Comparison of ENCODE assay signal across 8 mouse cellular contexts in the genomic region with DNA sequence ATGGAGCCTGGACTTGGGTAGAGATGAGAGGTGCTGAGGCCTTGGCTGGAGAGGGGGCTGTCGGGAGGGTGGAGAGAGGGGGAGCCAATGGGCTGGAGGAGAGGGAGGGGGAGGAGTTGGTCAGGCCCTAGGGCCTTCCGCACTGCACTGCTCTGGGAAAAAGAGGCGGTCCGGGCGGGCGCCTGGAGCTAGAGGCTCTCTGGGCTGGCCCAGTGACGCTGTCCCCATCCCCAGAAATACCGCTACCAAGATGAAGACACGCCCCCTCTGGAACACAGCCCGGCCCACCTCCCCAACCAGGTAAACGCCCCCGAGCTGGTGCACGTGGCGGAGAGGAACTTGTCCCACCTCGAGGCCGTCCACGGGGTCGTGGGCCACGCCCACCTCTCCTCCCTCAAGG. TPM values are rescaled to one million over a fixed set of nuclear protein-coding genes. Genes with fewer than 3 reads are reported as not detected.
DNase-seq lines count a peak whose midpoint lies in the region; ATAC-seq and TF ChIP-seq lines count a peak whose summit lies in the region.

No protein-coding gene starts in this region.

- peak overlapping the region; percentile 67 for H3K4me2 ChIP-seq in forebrain, embryonic 12.5 days
- peak overlapping the region; percentile 53 for H3K4me2 ChIP-seq in liver, embryonic 12.5 days

- intact Hi-C loops in heart, postnatal 36 days (cut with DNase I): no loop called here

- H3K9me3 ChIP-seq in E14TG2a.4 (ENCODE audit: low read length): no peaks in the 10 kb centered on the region
- H3K9me3 ChIP-seq in forebrain, embryonic 12.5 days: no peaks in the 10 kb centered on the region
- no peaks in the 10 kb centered on the region for H3K9me3 ChIP-seq in liver, embryonic 12.5 days (replicated peaks)

- peaks cover 51% of the 10 kb centered on the region for H3K27me3 ChIP-seq in E14TG2a.4 (ENCODE audit: insufficient read depth, low read length)
- H3K27me3 ChIP-seq in forebrain, embryonic 12.5 days: no peaks in the 10 kb centered on the region
- peaks cover 68% of the 10 kb centered on the region for H3K27me3 ChIP-seq in liver, embryonic 12.5 days (replicated peaks)

- peak overlapping the region; percentile 96 for H3K27ac ChIP-seq in forebrain, embryonic 12.5 days
- 0 out of 2 replicates have a peak overlapping the region, but pooled peaks have one; percentile 10 for H3K27ac ChIP-seq in liver, embryonic 12.5 days

- H3K36me3 ChIP-seq in E14TG2a.4 (ENCODE audit: insufficient read depth, low read length): peaks cover 8% of the 10 kb centered on the region
- peaks cover 12% of the 10 kb centered on the region for H3K36me3 ChIP-seq in forebrain, embryonic 12.5 days (replicated peaks)
- H3K36me3 ChIP-seq in liver, embryonic 12.5 days: peaks cover 12% of the 10 kb centered on the region

- TF ChIP-seq CTCF in E14TG2a.4 (conservative IDR thresholded peaks at IDR 0.05; ENCODE audit: low read length): no peak

- peaks cover 73% of the 10 kb centered on the region for H3K4me1 ChIP-seq in E14TG2a.4 (replicated peaks; ENCODE audit: low read depth, low read length)
- H3K4me1 ChIP-seq in forebrain, embryonic 12.5 days: peaks cover 87% of the 10 kb centered on the region
- peaks cover 66% of the 10 kb centered on the region for H3K4me1 ChIP-seq in liver, embryonic 12.5 days

- peak overlapping the region; percentile 68 for H3K4me3 ChIP-seq in E14TG2a.4 (replicated peaks; ENCODE audit: low read length)
- H3K4me3 ChIP-seq in forebrain, embryonic 12.5 days (replicated peaks): peak overlapping the region; percentile 28
- H3K4me3 ChIP-seq in liver, embryonic 12.5 days: peak overlapping the region; percentile 23; the same call in 1 of the 2 replicates

- 1% methylated on average over 14 of the region's 19 CpGs for WGBS in forebrain, embryonic 12.5 days
- WGBS in liver, embryonic 12.5 days (ENCODE audit: insufficient replicate concordance): 27% methylated on average over 19 of the region's 19 CpGs

- 0 out of 2 replicates have a peak, but pooled peaks have one; percentile 8 for ATAC-seq in forebrain, embryonic 12.5 days (ENCODE audit: low FRiP score)
- peak; percentile 51 for ATAC-seq in liver, embryonic 12.5 days

- peak; percentile 91 for DNase-seq in R1 (ENCODE audit: low read depth, low spot score)
- DNase-seq in heart, postnatal 36 days: peak; percentile 48 to 50
- peak; percentile 77 for DNase-seq in retina, embryonic 14.5 days (ENCODE audit: low spot score)
- DNase-seq in spleen, postnatal 10 days (ENCODE audit: low spot score in 2 of 2): no peak
- no peak for DNase-seq in T-cell, adult 2 months (ENCODE audit: low spot score)

- H3K9ac ChIP-seq in forebrain, embryonic 12.5 days: peak overlapping the region; percentile 36
- no peak overlapping the region for H3K9ac ChIP-seq in liver, embryonic 12.5 days

RNA-seq across cellular contexts. Expression of a gene that starts 9.9 kb away (rescaled TPM):
- 20.3 and 24.9 TPM in 2 replicates for polyA plus RNA-seq in forebrain, embryonic 12.5 days (2016; fragmentation: Nextera tagmentation; extraction: Ambion mirVana)
- total RNA-seq in heart, postnatal 36 days (2021): 1 to 10 TPM; 6.3 to 7.4 TPM
- 2.3 and 2.7 TPM in 2 replicates for polyA plus RNA-seq in liver, embryonic 12.5 days (2016; fragmentation: Nextera tagmentation; extraction: Ambion mirVana)

RNA-seq across cellular contexts. Expression of a gene that starts 11.5 kb away (rescaled TPM):
- polyA plus RNA-seq in forebrain, embryonic 12.5 days (2016; fragmentation: Nextera tagmentation; extraction: Ambion mirVana): 43.5 and 48.4 TPM in 2 replicates
- total RNA-seq in heart, postnatal 36 days (2021): 1,000 to 10,000 TPM; 1,292 to 1,425 TPM
- 89.9 and 91.3 TPM in 2 replicates for polyA plus RNA-seq in liver, embryonic 12.5 days (2016; fragmentation: Nextera tagmentation; extraction: Ambion mirVana)

RNA-seq across cellular contexts. Expression of a gene that starts 26.3 kb away (rescaled TPM):
- polyA plus RNA-seq in forebrain, embryonic 12.5 days (2016; fragmentation: Nextera tagmentation; extraction: Ambion mirVana): 45.2 and 46.6 TPM in 2 replicates
- total RNA-seq in heart, postnatal 36 days (2021): 1 to 10 TPM; 5.0 to 6.1 TPM
- polyA plus RNA-seq in liver, embryonic 12.5 days (2016; fragmentation: Nextera tagmentation; extraction: Ambion mirVana): 13.4 and 13.7 TPM in 2 replicates

RNA-seq across cellular contexts. Expression of a gene that starts 27.2 kb away (rescaled TPM):
- 0.63 and 0.75 TPM in 2 replicates for polyA plus RNA-seq in forebrain, embryonic 12.5 days (2016; fragmentation: Nextera tagmentation; extraction: Ambion mirVana)
- not detected for total RNA-seq in heart, postnatal 36 days (2021)
- polyA plus RNA-seq in liver, embryonic 12.5 days (2016; fragmentation: Nextera tagmentation; extraction: Ambion mirVana): 0.51 and 0.63 TPM in 2 replicates

RNA-seq across cellular contexts. Expression of a gene that starts 31.1 kb away (rescaled TPM):
- polyA plus RNA-seq in forebrain, embryonic 12.5 days (2016; fragmentation: Nextera tagmentation; extraction: Ambion mirVana): 91.3 and 99.1 TPM in 2 replicates
- 10 to 100 TPM; 23.1 to 23.4 TPM for total RNA-seq in heart, postnatal 36 days (2021)
- polyA plus RNA-seq in liver, embryonic 12.5 days (2016; fragmentation: Nextera tagmentation; extraction: Ambion mirVana): 39.5 and 40.9 TPM in 2 replicates

Comparison
In these comparisons a context has a peak if more than half of its experiments do, and no peak if none do; other contexts are left out.
1. DNase-seq: peak in R1 (single experiment), heart, postnatal 36 days (2 of 2) and retina, embryonic 14.5 days (single experiment); none in spleen, postnatal 10 days (0 of 2) and T-cell, adult 2 months (single experiment).
2. Peak in every context shown above with its lines, with median percentiles within 50 percentile points of each other: H3K4me3 ChIP-seq.